Mouse (Mus musculus): ENCODE measurements at regions not wholly inside any gene's neighbourhood (a gene's known extent, or its start where the extent isn't known, plus 50 kb on each side); places are given as distances from the start of the nearest gene placed in this dataset.

GRCm38 (mm10) chr11:71652381-71652775, 97.3 kb upstream of the Wscd1 start:
- TF ChIP-seq CTCF (IDR thresholded peaks at IDR 0.05; ENCODE audit: low read depth) (no peak), EP300 (IDR thresholded peaks at IDR 0.05; ENCODE audit: low read depth) (no peak)
